Comparison of ENCODE assay signal across 17 mouse cellular contexts in the genomic region with DNA sequence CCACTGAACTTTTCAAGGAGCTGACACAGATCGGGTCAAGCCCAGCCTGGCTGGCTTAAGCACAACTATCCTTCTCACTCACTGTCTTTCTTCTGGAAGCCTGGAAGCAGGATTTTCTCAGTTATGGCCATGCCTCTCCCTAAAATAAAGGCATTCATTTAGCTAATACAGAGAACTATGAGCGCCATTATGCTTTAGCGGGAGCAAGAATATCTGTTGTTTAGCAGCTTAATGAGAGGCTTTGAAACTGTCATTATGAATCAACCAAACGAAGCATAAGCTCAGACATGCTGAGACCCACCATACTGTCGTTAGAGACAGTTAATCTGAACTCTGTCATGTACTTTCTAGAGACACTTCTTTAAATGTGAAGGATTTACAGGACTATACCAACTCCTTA.
DNase-seq lines count a peak whose midpoint lies in the region; ATAC-seq and TF ChIP-seq lines count a peak whose summit lies in the region.
"Had no signal": no experiment of that assay in that cellular context is flagged by ENCODE, and none has a peak within 500 bp of the region (broad histone marks: within the 10 kb centered on the region; RNA-seq: fewer than 3 reads in every experiment).

No protein-coding gene starts in this region.

- no peaks in the 10 kb centered on the region for H3K27me3 ChIP-seq in forebrain, embryonic 12.5 days
- no peaks in the 10 kb centered on the region for H3K27me3 ChIP-seq in forebrain, postnatal 0 days (ENCODE audit: insufficient read depth, low read length)
- no peaks in the 10 kb centered on the region for H3K27me3 ChIP-seq in hindbrain, postnatal 0 days (ENCODE audit: insufficient read depth, low read length)
- no peaks in the 10 kb centered on the region for H3K27me3 ChIP-seq in hindbrain, embryonic 11.5 days (ENCODE audit: control insufficient read depth, insufficient read depth, low read length)
- no peaks in the 10 kb centered on the region for H3K27me3 ChIP-seq in forebrain, embryonic 14.5 days (replicated peaks; ENCODE audit: control insufficient read depth, insufficient read depth, low read length)
- no peaks in the 10 kb centered on the region for H3K27me3 ChIP-seq in kidney, adult 2 months (replicated peaks; ENCODE audit: control insufficient read depth, insufficient read depth, low read length)
- H3K27me3 ChIP-seq: embryonic facial prominence, embryonic 12.5 days; heart, embryonic 12.5 days; hindbrain, embryonic 13.5 days had no signal

- no peak overlapping the region for H3K4me2 ChIP-seq in forebrain, embryonic 12.5 days
- no peak overlapping the region for H3K4me2 ChIP-seq in forebrain, postnatal 0 days (ENCODE audit: low read depth)
- H3K4me2 ChIP-seq in hindbrain, postnatal 0 days (ENCODE audit: low read depth, low read length): no peak overlapping the region
- no peak overlapping the region for H3K4me2 ChIP-seq in hindbrain, embryonic 11.5 days (replicated peaks; ENCODE audit: low read depth, low read length)
- H3K4me2 ChIP-seq in forebrain, embryonic 14.5 days (ENCODE audit: low read length): no peak overlapping the region
- H3K4me2 ChIP-seq: embryonic facial prominence, embryonic 12.5 days; heart, embryonic 12.5 days; hindbrain, embryonic 13.5 days had no signal

- intact Hi-C loops in left cerebral cortex, postnatal 25 days (cut with DNase I): no loop called here

- 33% methylated on average over 5 of the region's 5 CpGs for WGBS in forebrain, embryonic 12.5 days
- WGBS in forebrain, postnatal 0 days: 15% methylated on average over 5 of the region's 5 CpGs
- 43% methylated on average over 5 of the region's 5 CpGs for WGBS in hindbrain, postnatal 0 days
- WGBS in hindbrain, embryonic 11.5 days: 89% methylated on average over 5 of the region's 5 CpGs
- WGBS in forebrain, embryonic 14.5 days: 17% methylated on average over 5 of the region's 5 CpGs
- WGBS in kidney, adult 2 months: 84% methylated on average over 5 of the region's 5 CpGs

- peak; percentile 45; the same call in 1 of the 2 replicates for ATAC-seq in forebrain, embryonic 12.5 days (ENCODE audit: low FRiP score)
- ATAC-seq in forebrain, postnatal 0 days: no peak
- ATAC-seq in hindbrain, postnatal 0 days: peak; percentile 62; the same call in 1 of the 2 replicates
- ATAC-seq in hindbrain, embryonic 11.5 days (ENCODE audit: low FRiP score): no peak
- ATAC-seq in forebrain, embryonic 14.5 days: peak; percentile 40; the same call in 1 of the 2 replicates
- ATAC-seq: intestine, embryonic 16.5 days had no signal

- no peak for TF ChIP-seq POLR2A in kidney, adult 2 months (IDR thresholded peaks at IDR 0.05; ENCODE audit: low read depth, low read length)

- no peak for DNase-seq in forebrain, postnatal 0 days
- peak; percentile 44 for DNase-seq in hindbrain, postnatal 0 days (ENCODE audit: low spot score)
- DNase-seq in hindbrain, embryonic 11.5 days (ENCODE audit: low spot score): no peak
- DNase-seq in forebrain, embryonic 14.5 days (ENCODE audit: low spot score): peak; percentile 24
- DNase-seq in retina, postnatal 1 day: peak; percentile 96
- DNase-seq in left cerebral cortex, postnatal 25 days (ENCODE audit: low spot score in 2 of 2): no peak
- no peak for DNase-seq in kidney, adult 2 months
- DNase-seq: adrenal gland, adult 8-10 months; cerebellum, adult 18-20 months; cerebellum, adult 9-11 months; gastrocnemius, postnatal 10 days; kidney, adult 8-10 months had no signal

- H3K27ac ChIP-seq in forebrain, embryonic 12.5 days: no peak overlapping the region
- no peak overlapping the region for H3K27ac ChIP-seq in forebrain, postnatal 0 days (ENCODE audit: low read depth, low read length)
- H3K27ac ChIP-seq in hindbrain, postnatal 0 days: no peak overlapping the region
- H3K27ac ChIP-seq in hindbrain, embryonic 11.5 days (ENCODE audit: low read depth, low read length): no peak overlapping the region
- no peak overlapping the region for H3K27ac ChIP-seq in forebrain, embryonic 14.5 days (ENCODE audit: low read depth, low read length)
- no peak overlapping the region for H3K27ac ChIP-seq in kidney, adult 2 months (ENCODE audit: insufficient read depth, low read depth, low read length)
- H3K27ac ChIP-seq: embryonic facial prominence, embryonic 12.5 days; hindbrain, embryonic 13.5 days had no signal

- no peak overlapping the region for H3K4me3 ChIP-seq in forebrain, embryonic 12.5 days (replicated peaks)
- no peak overlapping the region for H3K4me3 ChIP-seq in forebrain, postnatal 0 days (ENCODE audit: low read depth, low read length)
- no peak overlapping the region for H3K4me3 ChIP-seq in hindbrain, postnatal 0 days (ENCODE audit: low read length)
- H3K4me3 ChIP-seq in hindbrain, embryonic 11.5 days (ENCODE audit: low read depth, low read length): no peak overlapping the region
- no peak overlapping the region for H3K4me3 ChIP-seq in forebrain, embryonic 14.5 days (ENCODE audit: low read depth, low read length)
- H3K4me3 ChIP-seq in kidney, adult 2 months (ENCODE audit: insufficient read depth, low read depth, low read length): no peak overlapping the region
- H3K4me3 ChIP-seq: embryonic facial prominence, embryonic 12.5 days; heart, embryonic 12.5 days; hindbrain, embryonic 13.5 days had no signal

- H3K36me3 ChIP-seq in forebrain, embryonic 12.5 days (replicated peaks): no peaks in the 10 kb centered on the region
- no peaks in the 10 kb centered on the region for H3K36me3 ChIP-seq in forebrain, postnatal 0 days (ENCODE audit: insufficient read depth)
- no peaks in the 10 kb centered on the region for H3K36me3 ChIP-seq in hindbrain, postnatal 0 days (ENCODE audit: insufficient read depth, low read length)
- H3K36me3 ChIP-seq in hindbrain, embryonic 11.5 days (ENCODE audit: control insufficient read depth, insufficient read depth, low read length): no peaks in the 10 kb centered on the region
- no peaks in the 10 kb centered on the region for H3K36me3 ChIP-seq in forebrain, embryonic 14.5 days (ENCODE audit: control insufficient read depth, insufficient read depth, low read length)
- H3K36me3 ChIP-seq in kidney, adult 2 months (ENCODE audit: control insufficient read depth, insufficient read depth, low read length): peaks cover 4% of the 10 kb centered on the region; the same call in 1 of the 2 replicates

- no peak overlapping the region for H3K9ac ChIP-seq in forebrain, embryonic 12.5 days
- H3K9ac ChIP-seq in forebrain, postnatal 0 days: no peak overlapping the region
- no peak overlapping the region for H3K9ac ChIP-seq in hindbrain, postnatal 0 days (replicated peaks; ENCODE audit: low read length)
- no peak overlapping the region for H3K9ac ChIP-seq in hindbrain, embryonic 11.5 days (ENCODE audit: low read depth, low read length)
- no peak overlapping the region for H3K9ac ChIP-seq in forebrain, embryonic 14.5 days (ENCODE audit: low read length)
- H3K9ac ChIP-seq: embryonic facial prominence, embryonic 12.5 days; heart, embryonic 12.5 days; hindbrain, embryonic 13.5 days had no signal

- H3K9me3 ChIP-seq in forebrain, embryonic 12.5 days: no peaks in the 10 kb centered on the region
- H3K9me3 ChIP-seq in forebrain, postnatal 0 days (ENCODE audit: low read length): no peaks in the 10 kb centered on the region
- H3K9me3 ChIP-seq in hindbrain, postnatal 0 days (ENCODE audit: low read length): no peaks in the 10 kb centered on the region
- no peaks in the 10 kb centered on the region for H3K9me3 ChIP-seq in hindbrain, embryonic 11.5 days (ENCODE audit: control insufficient read depth, low read length)
- H3K9me3 ChIP-seq in forebrain, embryonic 14.5 days (replicated peaks; ENCODE audit: control insufficient read depth, low read length): no peaks in the 10 kb centered on the region
- H3K9me3 ChIP-seq: embryonic facial prominence, embryonic 12.5 days; heart, embryonic 12.5 days; hindbrain, embryonic 13.5 days had no signal

- peaks cover 8% of the 10 kb centered on the region; the same call in 1 of the 2 replicates for H3K4me1 ChIP-seq in forebrain, embryonic 12.5 days
- no peaks in the 10 kb centered on the region for H3K4me1 ChIP-seq in forebrain, postnatal 0 days (ENCODE audit: insufficient read depth)
- H3K4me1 ChIP-seq in hindbrain, postnatal 0 days (ENCODE audit: insufficient read depth, low read length): no peaks in the 10 kb centered on the region
- no peaks in the 10 kb centered on the region for H3K4me1 ChIP-seq in hindbrain, embryonic 11.5 days (replicated peaks; ENCODE audit: control insufficient read depth, insufficient read depth, low read length)
- peaks cover 6% of the 10 kb centered on the region; the same call in 1 of the 2 replicates for H3K4me1 ChIP-seq in forebrain, embryonic 14.5 days (ENCODE audit: control insufficient read depth, insufficient read depth, low read length)
- peaks cover 6% of the 10 kb centered on the region; the same call in 1 of the 2 replicates for H3K4me1 ChIP-seq in kidney, adult 2 months (ENCODE audit: control insufficient read depth, insufficient read depth, low read length)
- H3K4me1 ChIP-seq: embryonic facial prominence, embryonic 12.5 days; heart, embryonic 12.5 days; hindbrain, embryonic 13.5 days had no signal

- no peak for TF ChIP-seq CTCF in forebrain, postnatal 0 days (IDR thresholded peaks at IDR 0.05; ENCODE audit: low read depth)
- TF ChIP-seq CTCF in hindbrain, postnatal 0 days (IDR thresholded peaks at IDR 0.05; ENCODE audit: low read depth): no peak
- no peak for TF ChIP-seq CTCF in kidney, adult 2 months (conservative IDR thresholded peaks at IDR 0.05; ENCODE audit: insufficient read depth, insufficient read length, low read depth, low read length)

Comparison
In these comparisons a context has a peak if more than half of its experiments do, and no peak if none do; other contexts are left out.
1. ATAC-seq: peak in forebrain, embryonic 12.5 days (single experiment), hindbrain, postnatal 0 days (single experiment) and forebrain, embryonic 14.5 days (single experiment); none in forebrain, postnatal 0 days (single experiment) and hindbrain, embryonic 11.5 days (single experiment).
2. DNase-seq: peak in hindbrain, postnatal 0 days (single experiment), forebrain, embryonic 14.5 days (single experiment) and retina, postnatal 1 day (single experiment); none in forebrain, postnatal 0 days (single experiment), hindbrain, embryonic 11.5 days (single experiment), left cerebral cortex, postnatal 25 days (0 of 2) and kidney, adult 2 months (single experiment).